Mouse (Mus musculus): ENCODE measurements around the gene Scamp1.

The Scamp1 gene

GRCm38 (mm10) chr13:94152836-94153235 is 132.8 kb downstream of the Scamp1 start:
- peak; percentile 75 for DNase-seq (ENCODE audit: extremely low read depth, insufficient read length, low spot score)

Measured in 3134 (cell line).